Comparison of ENCODE assay signal across 9 mouse cellular contexts in genomic region chr9:20889185-20890141, GRCm38 (mm10). TPM values are rescaled to one million over a fixed set of nuclear protein-coding genes. Genes with fewer than 3 reads are reported as not detected.
DNase-seq lines count a peak whose midpoint lies in the region; ATAC-seq and TF ChIP-seq lines count a peak whose summit lies in the region.
"Had no signal": no experiment of that assay in that cellular context is flagged by ENCODE, and none has a peak within 500 bp of the region (broad histone marks: within the 10 kb centered on the region; RNA-seq: fewer than 3 reads in every experiment).

No protein-coding gene starts in this region.

- 72% methylated on average over 29 of the region's 29 CpGs for WGBS in lung, embryonic 14.5 days
- 83% methylated on average over 29 of the region's 29 CpGs for WGBS in embryonic facial prominence, embryonic 11.5 days
- WGBS in limb, embryonic 10.5 days = 87% methylated on average over 29 of the region's 29 CpGs
- 89% methylated on average over 29 of the region's 29 CpGs for WGBS in neural tube, embryonic 14.5 days

- H3K4me3 ChIP-seq in lung, embryonic 14.5 days (ENCODE audit: low read depth, low read length) = peak overlapping the region; percentile 98
- H3K4me3 ChIP-seq in embryonic facial prominence, embryonic 11.5 days (ENCODE audit: low read depth, low read length) = peak overlapping the region; percentile 95; the same call in 1 of the 2 replicates
- H3K4me3 ChIP-seq in limb, embryonic 10.5 days = peak overlapping the region; percentile 98
- no peak overlapping the region; the same call in 1 of the 2 replicates for H3K4me3 ChIP-seq in neural tube, embryonic 14.5 days (ENCODE audit: low read depth, low read length)
- H3K4me3 ChIP-seq in layer of hippocampus, adult 2 months = no peak overlapping the region

- H3K27ac ChIP-seq in lung, embryonic 14.5 days (ENCODE audit: low read depth) = no peak overlapping the region
- H3K27ac ChIP-seq in embryonic facial prominence, embryonic 11.5 days (replicated peaks; ENCODE audit: low read depth, low read length) = no peak overlapping the region
- no peak overlapping the region for H3K27ac ChIP-seq in limb, embryonic 10.5 days
- no peak overlapping the region for H3K27ac ChIP-seq in neural tube, embryonic 14.5 days (ENCODE audit: low read depth, low read length)
- no peak overlapping the region for H3K27ac ChIP-seq in layer of hippocampus, adult 2 months

- no peak overlapping the region for H3K9ac ChIP-seq in lung, embryonic 14.5 days
- no peak overlapping the region for H3K9ac ChIP-seq in embryonic facial prominence, embryonic 11.5 days (replicated peaks; ENCODE audit: low read length)
- no peak overlapping the region for H3K9ac ChIP-seq in neural tube, embryonic 14.5 days (replicated peaks; ENCODE audit: low read depth, low read length)

- TF ChIP-seq CTCF in lung, embryonic 14.5 days (IDR thresholded peaks at IDR 0.05; ENCODE audit: low read depth) = no peak
- no peak for TF ChIP-seq CTCF in layer of hippocampus, adult 2 months (conservative IDR thresholded peaks at IDR 0.05)

- no peaks in the 10 kb centered on the region for H3K27me3 ChIP-seq in lung, embryonic 14.5 days (ENCODE audit: insufficient read depth, low read length)
- no peaks in the 10 kb centered on the region for H3K27me3 ChIP-seq in embryonic facial prominence, embryonic 11.5 days (ENCODE audit: control insufficient read depth, insufficient read depth, low read length)
- H3K27me3 ChIP-seq in limb, embryonic 10.5 days (ENCODE audit: low read depth, poor library complexity, severe bottlenecking) = no peaks in the 10 kb centered on the region
- no peaks in the 10 kb centered on the region for H3K27me3 ChIP-seq in neural tube, embryonic 14.5 days (ENCODE audit: control insufficient read depth, insufficient read depth, low read length)

- H3K4me1 ChIP-seq in lung, embryonic 14.5 days (ENCODE audit: insufficient read depth) = no peaks in the 10 kb centered on the region
- no peaks in the 10 kb centered on the region for H3K4me1 ChIP-seq in embryonic facial prominence, embryonic 11.5 days (ENCODE audit: control insufficient read depth, insufficient read depth, low read length)
- H3K4me1 ChIP-seq in limb, embryonic 10.5 days = peaks cover 18% of the 10 kb centered on the region
- H3K4me1 ChIP-seq in neural tube, embryonic 14.5 days (ENCODE audit: control insufficient read depth, insufficient read depth, low read length) = peaks cover 4% of the 10 kb centered on the region

- no peak for ATAC-seq in lung, embryonic 14.5 days (ENCODE audit: insufficient read depth)
- no peak for ATAC-seq in embryonic facial prominence, embryonic 11.5 days (replicated peaks; ENCODE audit: insufficient number of reproducible peaks, low FRiP score, low TSS enrichment, low read depth)
- no peak for ATAC-seq in neural tube, embryonic 14.5 days (ENCODE audit: low read depth)

- H3K36me3 ChIP-seq in lung, embryonic 14.5 days (ENCODE audit: insufficient read depth) = peaks cover 51% of the 10 kb centered on the region
- peaks cover 7% of the 10 kb centered on the region for H3K36me3 ChIP-seq in embryonic facial prominence, embryonic 11.5 days (replicated peaks; ENCODE audit: control insufficient read depth, insufficient read depth, low read depth, low read length)
- H3K36me3 ChIP-seq in limb, embryonic 10.5 days = peaks cover 54% of the 10 kb centered on the region
- peaks cover 42% of the 10 kb centered on the region for H3K36me3 ChIP-seq in neural tube, embryonic 14.5 days (ENCODE audit: control insufficient read depth, insufficient read depth, low read length)

- no peak for DNase-seq in lung, embryonic 14.5 days
- no peak for DNase-seq in lung, adult 18-20 months
- no peak for DNase-seq in embryonic facial prominence, embryonic 11.5 days (ENCODE audit: low spot score)
- DNase-seq in limb, embryonic 10.5 days (ENCODE audit: low spot score) = no peak
- DNase-seq in layer of hippocampus, adult 2 months (ENCODE audit: low spot score in 2 of 2) = no peak
- DNase-seq in layer of hippocampus, postnatal 36 days = no peak
- DNase-seq in layer of hippocampus, postnatal 10 days (ENCODE audit: low spot score in 2 of 2) = no peak
- DNase-seq: adrenal gland, adult 8-10 months had no signal

- H3K9me3 ChIP-seq in lung, embryonic 14.5 days (ENCODE audit: low read depth, low read length) = no peaks in the 10 kb centered on the region
- no peaks in the 10 kb centered on the region for H3K9me3 ChIP-seq in embryonic facial prominence, embryonic 11.5 days (replicated peaks; ENCODE audit: control insufficient read depth, low read length)
- no peaks in the 10 kb centered on the region for H3K9me3 ChIP-seq in limb, embryonic 10.5 days (replicated peaks)
- no peaks in the 10 kb centered on the region for H3K9me3 ChIP-seq in neural tube, embryonic 14.5 days (ENCODE audit: control insufficient read depth, low read length)

- H3K4me2 ChIP-seq in lung, embryonic 14.5 days = peak overlapping the region; percentile 64
- H3K4me2 ChIP-seq in embryonic facial prominence, embryonic 11.5 days (ENCODE audit: low read depth, low read length) = peak overlapping the region; percentile 15; the same call in 1 of the 2 replicates
- H3K4me2 ChIP-seq in neural tube, embryonic 14.5 days (ENCODE audit: low read depth, low read length) = peak overlapping the region; percentile 88

RNA-seq across cellular contexts. Expression of gene Ppan, which starts 1.5 kb away (rescaled TPM):
- polyA plus RNA-seq in lung, embryonic 14.5 days (2014; fragmentation: Nextera tagmentation; extraction: Ambion mirVana) = 77.3 and 83.6 TPM in 2 replicates
- 64.3 and 65.0 TPM in 2 replicates for polyA plus RNA-seq in embryonic facial prominence, embryonic 11.5 days (2014; fragmentation: Nextera tagmentation; extraction: Ambion mirVana)
- 103 and 121 TPM in 2 replicates for polyA plus RNA-seq in limb, embryonic 10.5 days (2016; fragmentation: Nextera tagmentation; extraction: Ambion mirVana)
- 41.7 and 49.0 TPM in 2 replicates for polyA plus RNA-seq in neural tube, embryonic 14.5 days (2014; fragmentation: Nextera tagmentation; extraction: Ambion mirVana)
- total RNA-seq in layer of hippocampus, adult 2 months (2021) = 10 to 100 TPM; 27.5 to 27.6 TPM
- 10 to 100 TPM; 19.8 to 24.9 TPM for total RNA-seq in layer of hippocampus, postnatal 36 days (2021)
- total RNA-seq in layer of hippocampus, postnatal 10 days (2021) = 10 to 100 TPM; 28.9 to 35.8 TPM

RNA-seq across cellular contexts. Expression of gene Eif3g, which starts 9.0 kb away (rescaled TPM):
- polyA plus RNA-seq in lung, embryonic 14.5 days (2014; fragmentation: Nextera tagmentation; extraction: Ambion mirVana) = 295 and 296 TPM in 2 replicates
- 352 TPM in 2 replicates for polyA plus RNA-seq in embryonic facial prominence, embryonic 11.5 days (2014; fragmentation: Nextera tagmentation; extraction: Ambion mirVana)
- 415 and 453 TPM in 2 replicates for polyA plus RNA-seq in limb, embryonic 10.5 days (2016; fragmentation: Nextera tagmentation; extraction: Ambion mirVana)
- polyA plus RNA-seq in neural tube, embryonic 14.5 days (2014; fragmentation: Nextera tagmentation; extraction: Ambion mirVana) = 226 and 228 TPM in 2 replicates
- total RNA-seq in layer of hippocampus, adult 2 months (2021) = 100 to 1,000 TPM; 122 to 131 TPM
- 100 to 1,000 TPM; 120 to 127 TPM for total RNA-seq in layer of hippocampus, postnatal 36 days (2021)
- 100 to 1,000 TPM; 137 to 144 TPM for total RNA-seq in layer of hippocampus, postnatal 10 days (2021)

RNA-seq across cellular contexts. Expression of gene Angptl6, which starts 9.9 kb away (rescaled TPM):
- 1.9 and 2.9 TPM in 2 replicates for polyA plus RNA-seq in lung, embryonic 14.5 days (2014; fragmentation: Nextera tagmentation; extraction: Ambion mirVana)
- polyA plus RNA-seq in embryonic facial prominence, embryonic 11.5 days (2014; fragmentation: Nextera tagmentation; extraction: Ambion mirVana) = 1.6 and 3.2 TPM in 2 replicates
- polyA plus RNA-seq in limb, embryonic 10.5 days (2016; fragmentation: Nextera tagmentation; extraction: Ambion mirVana) = 2.4 and 2.9 TPM in 2 replicates
- polyA plus RNA-seq in neural tube, embryonic 14.5 days (2014; fragmentation: Nextera tagmentation; extraction: Ambion mirVana) = 11.1 and 14.5 TPM in 2 replicates
- 10 to 100 TPM in 1 of 2 experiments, 1 to 10 TPM in 1; 8.9 to 10.3 TPM for total RNA-seq in layer of hippocampus, adult 2 months (2021)
- 1 to 10 TPM; 9.8 to 9.9 TPM for total RNA-seq in layer of hippocampus, postnatal 36 days (2021)
- total RNA-seq in layer of hippocampus, postnatal 10 days (2021) = 10 to 100 TPM; 10.4 to 12.8 TPM

RNA-seq across cellular contexts. Expression of gene A230050P20Rik, which starts 21.0 kb away (rescaled TPM):
- 8.0 and 9.4 TPM in 2 replicates for polyA plus RNA-seq in lung, embryonic 14.5 days (2014; fragmentation: Nextera tagmentation; extraction: Ambion mirVana)
- 0.64 and 1.1 TPM in 2 replicates for polyA plus RNA-seq in embryonic facial prominence, embryonic 11.5 days (2014; fragmentation: Nextera tagmentation; extraction: Ambion mirVana)
- 1.7 and 1.8 TPM in 2 replicates for polyA plus RNA-seq in limb, embryonic 10.5 days (2016; fragmentation: Nextera tagmentation; extraction: Ambion mirVana)
- 4.3 and 7.2 TPM in 2 replicates for polyA plus RNA-seq in neural tube, embryonic 14.5 days (2014; fragmentation: Nextera tagmentation; extraction: Ambion mirVana)
- total RNA-seq in layer of hippocampus, adult 2 months (2021) = 10 to 100 TPM; 77.6 to 85.9 TPM
- 10 to 100 TPM; 68.4 to 69.6 TPM for total RNA-seq in layer of hippocampus, postnatal 36 days (2021)
- total RNA-seq in layer of hippocampus, postnatal 10 days (2021) = 10 to 100 TPM; 48.2 to 55.5 TPM

Comparison
In these comparisons a context has a peak if more than half of its experiments do, and no peak if none do; other contexts are left out.
1. H3K4me2 ChIP-seq: peak in every context shown above with its lines; median percentile 88 in neural tube, embryonic 14.5 days; 64 in lung, embryonic 14.5 days; 15 in embryonic facial prominence, embryonic 11.5 days.
2. H3K4me3 ChIP-seq: peak in lung, embryonic 14.5 days (single experiment), embryonic facial prominence, embryonic 11.5 days (single experiment) and limb, embryonic 10.5 days (single experiment); none in neural tube, embryonic 14.5 days (single experiment) and layer of hippocampus, adult 2 months (single experiment).